Mouse (Mus musculus) mouse trophoblast stem cell (cell line): ENCODE measurements around the gene Kndc1.

ENCODE experiments used
- in situ Hi-C, 2 experiments: fragments of 300-500 bp; cut with MseI, MboI; formaldehyde crosslinking; loops; 2 replicates in 1 of 2; 3 replicates in 1 of 2; pipeline ENCODE4 v1.15.1; 2025

Gene Kndc1

DNA sequence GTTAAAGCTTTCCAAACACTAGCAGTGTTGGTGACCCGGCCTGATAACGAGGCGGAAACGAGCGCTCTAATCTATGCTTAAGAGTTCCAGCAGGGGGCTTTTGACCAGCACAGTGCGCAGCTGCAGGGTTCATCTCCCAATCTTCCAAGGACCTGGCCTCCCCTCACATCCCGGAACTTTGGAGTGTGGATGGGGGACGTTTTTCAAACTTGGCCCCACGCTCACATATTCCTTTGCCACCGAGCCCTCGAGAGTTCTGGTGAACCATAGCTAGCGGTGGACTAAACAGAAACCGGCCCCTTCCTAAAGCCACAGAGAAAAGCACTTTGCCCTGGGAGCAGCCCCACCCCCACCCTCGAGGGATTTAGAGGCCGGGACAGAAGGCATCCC lies 55.4 kb downstream of the Kndc1 start:
- in situ Hi-C loops: no loop called here

DNA sequence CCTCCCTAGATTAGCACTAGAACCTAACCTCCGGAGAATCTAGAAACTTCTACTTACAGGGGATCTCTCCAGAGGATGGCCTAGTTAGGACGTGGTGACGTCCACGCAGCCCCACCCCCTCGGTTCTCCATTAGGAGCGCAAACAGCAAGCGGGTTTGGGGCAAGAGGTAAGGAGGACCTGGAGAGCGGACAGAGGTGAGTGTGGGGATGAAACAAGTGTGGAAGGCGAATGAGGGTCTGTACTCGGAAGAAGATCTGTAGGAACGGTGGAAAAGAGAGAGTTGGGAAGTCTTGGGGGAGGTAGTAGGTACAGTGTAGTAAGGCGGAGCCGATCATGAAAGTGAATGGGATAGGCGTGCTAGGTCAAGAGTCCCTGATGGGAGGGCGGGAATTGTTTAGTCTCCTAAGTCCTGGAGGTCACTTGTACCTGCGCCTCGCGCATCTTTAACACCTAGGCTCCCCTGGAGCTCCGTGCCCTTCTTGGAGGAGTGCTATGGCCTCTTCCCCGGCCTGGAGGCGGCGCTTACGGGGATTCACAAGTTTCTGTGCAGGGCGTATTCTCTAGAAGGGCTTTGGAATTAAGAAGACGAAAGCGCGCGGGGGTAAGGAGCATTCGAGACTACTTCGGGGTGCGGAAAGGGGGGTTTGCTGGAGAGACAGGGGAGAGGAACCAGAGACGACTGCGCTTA lies 55.9 kb downstream of the Kndc1 start:
- in situ Hi-C loops: no loop called here

GRCm38 (mm10) chr7:139951079-139951478 lies 56.6 kb downstream of the Kndc1 start:
- in situ Hi-C loops: no loop called here

GRCm38 (mm10) chr7:139951991-139952633 lies 57.6 kb downstream of the Kndc1 start:
- in situ Hi-C loops: no loop called here

- in situ Hi-C loops: no loop called here
These were observed 61.0 kb downstream of the Kndc1 start for GRCm38 (mm10) chr7:139955505-139955904.

DNA sequence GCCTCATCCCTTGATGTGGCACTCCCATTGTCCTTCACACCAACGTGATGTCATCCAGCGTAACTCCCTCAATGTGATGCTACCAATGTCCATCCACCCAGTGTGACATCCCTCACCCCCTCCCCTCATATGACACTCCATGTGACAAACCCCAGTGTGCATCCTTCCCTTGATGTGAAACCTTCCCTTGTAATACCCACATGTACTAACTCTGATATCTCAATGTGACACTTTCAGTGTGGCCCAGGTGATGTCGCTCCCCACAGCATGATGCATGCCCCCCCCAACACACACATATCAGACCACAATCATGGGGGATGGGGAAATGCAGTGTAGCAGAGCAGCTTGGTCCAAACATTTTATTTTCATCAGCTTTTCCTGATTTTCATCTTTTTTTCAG lies 62.2 kb downstream of the Kndc1 start:
- in situ Hi-C loops: no loop called here

- in situ Hi-C loops: no loop called here
These were observed 62.9 kb downstream of the Kndc1 start for GRCm38 (mm10) chr7:139957437-139957836.

- in situ Hi-C loops: no loop called here
These were observed 63.5 kb downstream of the Kndc1 start for GRCm38 (mm10) chr7:139957958-139958357.

DNA sequence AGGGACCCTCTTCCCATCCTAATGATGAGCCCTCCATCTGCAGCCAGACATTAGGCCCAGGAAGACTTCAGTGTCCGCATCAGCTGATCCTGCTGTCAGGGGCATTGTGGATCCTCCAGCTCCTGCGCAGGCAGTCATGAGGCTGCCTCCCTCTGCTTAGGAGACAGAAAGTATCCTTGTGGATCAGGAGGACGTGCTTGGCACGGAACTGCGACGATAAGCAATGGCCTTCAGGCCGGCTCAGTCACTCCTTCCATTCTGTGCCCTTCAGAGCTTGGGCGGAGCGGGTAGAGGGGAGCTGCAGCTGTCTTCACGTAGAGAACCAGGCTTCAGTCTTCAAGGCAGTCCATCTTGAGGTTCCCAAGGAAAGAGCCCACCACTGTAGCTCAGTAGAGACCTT lies 66.6 kb downstream of the Kndc1 start:
- in situ Hi-C loops: loop anchor here in 1 of 2 experiments (10.0 kb wide), 1 partner anchor 104 kb away; no protein-coding TSS in a partner anchor

- in situ Hi-C loops: loop anchor here in 1 of 2 experiments (10.0 kb wide), 1 partner anchor 101 kb away; no protein-coding TSS in a partner anchor
These were observed 69.3 kb downstream of the Kndc1 start for GRCm38 (mm10) chr7:139963814-139964213.

GRCm38 (mm10) chr7:139967175-139967574 lies 72.7 kb downstream of the Kndc1 start:
- in situ Hi-C loops: loop anchor here in 1 of 2 experiments (10.0 kb wide), 1 partner anchor 98 kb away; no protein-coding TSS in a partner anchor

DNA sequence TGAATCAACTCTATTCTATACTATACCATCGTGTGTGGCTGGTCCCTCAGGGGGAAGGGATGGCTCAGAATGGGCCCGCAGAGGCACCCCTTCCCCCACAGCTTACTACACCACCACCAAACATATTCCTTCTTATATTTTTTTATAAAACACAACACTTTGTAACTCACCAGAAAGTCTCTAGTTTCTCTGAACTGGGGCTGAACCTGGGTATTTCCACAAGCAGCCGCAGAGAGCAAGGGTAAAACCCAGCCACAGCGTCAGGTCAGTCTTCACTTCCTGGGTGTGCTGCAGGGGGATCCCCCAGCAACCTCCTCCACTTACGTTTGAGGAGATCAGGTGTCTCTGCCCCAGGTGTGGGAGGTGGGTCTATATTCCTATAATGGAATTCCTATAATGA lies 73.9 kb downstream of the Kndc1 start:
- in situ Hi-C loops: loop anchor here in 1 of 2 experiments (10.0 kb wide), 1 partner anchor 96 kb away; no protein-coding TSS in a partner anchor

DNA sequence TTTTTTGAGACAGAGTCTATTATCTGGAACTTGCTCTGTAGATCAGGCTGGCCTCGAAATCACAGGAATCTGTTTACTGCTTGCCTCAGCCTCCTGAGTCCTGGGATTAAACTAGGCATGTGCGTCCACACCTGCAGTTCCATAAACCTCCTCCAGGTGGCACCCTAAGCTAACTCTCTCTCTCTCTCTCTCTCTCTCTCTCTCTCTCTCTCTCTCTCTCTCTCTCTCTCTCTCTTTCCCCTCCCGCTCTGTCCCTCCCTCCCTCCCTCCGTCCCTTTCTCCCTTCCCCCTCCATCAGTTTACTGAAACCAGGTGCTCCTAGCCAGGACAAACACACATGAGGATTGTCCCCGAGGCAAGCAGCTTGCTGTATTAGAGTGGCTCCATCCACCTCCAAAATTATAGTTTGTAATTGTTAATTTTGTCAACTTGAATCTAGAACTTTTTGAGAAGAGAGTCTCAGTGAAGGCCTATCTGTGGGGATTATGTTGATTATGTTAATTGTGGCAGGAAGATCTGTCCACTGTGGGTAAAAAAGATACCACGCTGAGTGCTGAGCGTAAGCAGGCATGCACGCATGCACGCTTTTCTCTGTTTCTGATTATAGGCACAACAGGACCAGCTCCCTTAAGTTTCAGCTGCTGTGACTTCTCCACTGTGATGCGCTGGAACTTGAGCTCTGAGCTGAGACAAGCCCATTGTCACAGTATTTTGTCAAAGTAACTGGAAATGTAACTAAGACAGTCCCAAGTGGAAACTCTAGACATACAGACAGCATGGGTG lies 75.0 kb downstream of the Kndc1 start:
- in situ Hi-C loops: loop anchor here in 1 of 2 experiments (10.0 kb wide), 1 partner anchor 95 kb away; no protein-coding TSS in a partner anchor

- in situ Hi-C loops: no loop called here
These were observed 75.9 kb downstream of the Kndc1 start for GRCm38 (mm10) chr7:139970216-139970919.

DNA sequence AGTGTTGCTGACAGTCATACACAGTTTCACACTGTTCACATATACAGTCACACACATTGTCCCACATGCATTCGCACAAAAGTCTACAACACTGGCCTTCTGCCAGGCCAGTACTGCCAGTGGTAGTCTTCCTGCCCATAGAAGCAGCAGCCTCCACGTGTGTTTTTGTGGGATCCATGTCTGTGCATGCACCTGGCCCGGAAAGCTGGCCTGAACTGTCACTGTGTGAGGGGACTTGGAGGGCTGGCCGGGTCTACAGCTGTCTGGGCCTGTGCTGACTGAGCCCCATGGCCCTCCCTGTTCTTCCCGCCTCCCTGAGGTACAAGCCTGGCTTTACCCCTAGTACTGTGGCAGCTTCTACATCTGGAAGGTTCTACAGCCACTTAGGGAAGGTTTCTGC lies 76.5 kb downstream of the Kndc1 start:
- in situ Hi-C loops: no loop called here

DNA sequence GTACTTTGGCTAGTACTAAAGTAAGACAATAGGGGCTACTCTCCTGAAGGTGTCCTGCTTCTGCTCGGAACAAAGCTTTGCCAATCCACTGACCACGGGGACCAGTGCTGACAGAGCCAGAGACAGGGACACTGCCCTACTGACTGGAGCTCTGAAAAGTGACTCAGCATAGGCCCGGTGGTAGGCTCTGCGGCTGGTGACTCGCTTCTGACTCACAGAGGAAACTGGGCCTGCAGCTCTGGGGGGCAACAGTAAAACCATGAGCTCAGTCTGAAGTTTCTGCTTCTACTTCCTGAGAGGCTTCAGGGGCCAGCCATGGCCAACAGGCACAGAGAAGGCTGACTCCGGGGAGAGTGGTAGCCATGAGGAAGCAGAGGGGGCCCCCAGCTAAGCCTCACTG lies 76.9 kb downstream of the Kndc1 start:
- in situ Hi-C loops: no loop called here

DNA sequence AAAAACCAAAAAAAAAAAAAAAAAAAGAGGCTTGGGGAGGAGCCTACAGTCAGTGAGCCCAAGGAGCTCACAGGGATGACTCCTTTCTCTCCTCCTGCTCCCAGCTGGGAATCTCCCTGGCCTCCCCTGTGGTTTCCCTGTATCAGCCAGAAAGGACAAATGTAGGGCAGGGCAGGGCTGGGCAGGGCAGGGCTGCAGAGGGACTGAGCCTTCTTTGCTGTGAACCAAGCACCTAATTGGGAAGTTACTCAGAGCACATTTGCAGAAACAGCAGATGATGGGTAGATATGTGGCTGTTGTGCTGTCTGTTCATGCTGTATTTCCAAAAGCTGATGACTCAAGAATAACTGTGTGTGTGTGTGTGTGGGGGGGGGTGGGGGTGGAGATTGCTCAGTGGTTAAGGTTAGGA lies 78.4 kb downstream of the Kndc1 start:
- in situ Hi-C loops: no loop called here

DNA sequence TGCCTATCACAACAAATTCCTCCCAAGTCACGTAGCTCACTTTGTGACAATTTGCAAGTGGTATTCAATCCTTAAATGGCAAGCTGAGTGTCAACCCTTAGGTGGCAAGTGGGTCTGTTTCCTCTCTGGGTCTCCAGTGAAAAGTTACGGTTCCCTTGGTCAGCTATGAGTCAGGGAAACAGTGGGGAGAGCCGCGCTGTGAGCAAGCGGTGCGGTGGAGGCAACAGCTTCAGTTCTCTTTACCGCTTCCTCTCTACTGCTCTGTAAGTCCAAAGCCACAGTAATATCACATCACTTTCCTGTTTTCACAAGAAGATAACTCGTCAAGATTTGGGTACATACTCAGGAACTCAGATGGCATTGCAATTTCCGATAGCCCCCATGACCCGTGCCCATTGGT lies 79.8 kb downstream of the Kndc1 start:
- in situ Hi-C loops: no loop called here

GRCm38 (mm10) chr7:139975471-139975870 lies 81.0 kb downstream of the Kndc1 start:
- in situ Hi-C loops: loop anchor here in 1 of 2 experiments (5.0 kb wide), 1 partner anchor 87 kb away; no protein-coding TSS in a partner anchor

DNA sequence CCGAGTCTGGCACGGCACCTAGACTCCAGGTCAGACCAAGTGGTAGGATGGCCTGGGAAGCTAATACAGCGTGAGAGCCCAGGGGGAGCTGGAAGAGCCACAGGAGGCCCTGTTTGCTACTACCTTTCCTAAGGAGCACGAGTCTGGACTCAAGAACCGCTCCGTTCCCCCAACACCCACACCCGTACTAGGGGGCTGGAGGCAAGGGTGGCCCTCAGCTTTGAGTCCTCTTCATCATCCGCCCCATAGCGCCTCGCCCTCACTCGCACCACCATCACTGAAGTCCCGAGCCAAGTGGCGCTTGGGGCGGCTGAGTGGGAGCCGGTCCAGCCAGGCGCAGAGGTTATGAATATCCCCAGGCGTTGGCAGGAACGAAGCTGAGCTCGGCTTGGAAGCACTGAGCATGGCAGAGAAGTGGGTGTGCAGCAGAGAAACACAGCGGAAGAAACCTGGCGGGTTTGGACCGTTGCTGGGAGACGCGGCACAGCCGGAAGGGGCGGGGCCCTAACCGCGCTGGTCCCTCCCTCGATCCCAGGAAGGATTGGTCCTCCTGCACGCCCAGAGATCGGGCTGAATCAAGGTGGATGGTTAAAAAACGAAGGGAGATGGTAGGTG lies 83.9 kb downstream of the Kndc1 start, which contains the start of gene 6430531B16Rik:
Gene 6430531B16Rik (minus strand): TSS at position 478 of the 615 bp plus-strand sequence.
- in situ Hi-C loops: loop anchor here in 1 of 2 experiments (5.0 kb wide), 1 partner anchor 84 kb away; no protein-coding TSS in a partner anchor
